Mouse (Mus musculus) embryonic facial prominence, embryonic 14.5 days (tissue): ENCODE data around the gene Abcd1. TPM values are rescaled to one million over a fixed set of nuclear protein-coding genes. Genes with fewer than 3 reads are reported as not detected.
"Not testable (repeated sequence)": the region's sequence is repeated elsewhere in the genome, so short reads cannot be mapped to it uniquely, and the experiment has no call there.

Experiments used
- ATAC-seq: fragments of 200-750 bp; cut with Nextera tagmentation; 2 replicates; pipeline ENCODE4 v1.8.0; 2017; ENCODE audit warnings: low read depth, moderate number of reproducible peaks, moderate TSS enrichment
- DNase-seq: peaks from one replicate; pipeline ENCODE4 v3.0.0-alpha.2; 2015; ENCODE audit warnings: low spot score
- H3K27ac ChIP-seq: fragments of 300-500 bp; sonication (generic); replicated peaks from 2 replicates; pipeline ENCODE4 v1.5.1; 2014; ENCODE audit warnings: low read depth, mild to moderate bottlenecking, low read length, moderate library complexity
- H3K27me3 ChIP-seq: fragments of 300-500 bp; sonication (generic); replicated peaks from 2 replicates; pipeline ENCODE4 v1.6.1; 2014; ENCODE audit warnings: low read length; ENCODE audit not compliant: control insufficient read depth, insufficient read depth
- H3K36me3 ChIP-seq: fragments of 300-500 bp; sonication (generic); 2 replicates; pipeline ENCODE4 v1.6.1; 2014; ENCODE audit warnings: low read length, mixed read lengths; ENCODE audit not compliant: control insufficient read depth, insufficient read depth
- H3K4me1 ChIP-seq: fragments of 300-500 bp; sonication (generic); 2 replicates; pipeline ENCODE4 v1.6.1; 2014; ENCODE audit warnings: antibody characterized with exemption, low read length; ENCODE audit not compliant: control insufficient read depth, insufficient read depth
- H3K4me2 ChIP-seq: fragments of 300-500 bp; sonication (generic); 2 replicates; pipeline ENCODE4 v1.6.1; 2014; ENCODE audit warnings: low read depth, mild to moderate bottlenecking, low read length, moderate library complexity, mixed read lengths
- H3K4me3 ChIP-seq: fragments of 300-500 bp; sonication (generic); 2 replicates; pipeline ENCODE4 v1.5.1; 2014; ENCODE audit warnings: low read depth, mild to moderate bottlenecking, low read length
- H3K9ac ChIP-seq: fragments of 300-500 bp; sonication (generic); 2 replicates; pipeline ENCODE4 v1.6.1; 2014; ENCODE audit warnings: low read depth, mild to moderate bottlenecking, low read length, moderate library complexity, mixed read lengths
- H3K9me3 ChIP-seq: fragments of 300-500 bp; sonication (generic); 2 replicates; pipeline ENCODE4 v1.6.1; 2016; ENCODE audit warnings: low read length; ENCODE audit not compliant: control insufficient read depth
- WGBS: fragments of 180-500 bp; shearing (Covaris S2); extraction: QIAGEN DNeasy Blood & Tissue Kit; methylation state at CpG from one replicate; pipeline ENCODE4 v1.1.7; 2014; 5-methylcytosine and 5-hydroxymethylcytosine counted together
- polyA plus RNA-seq: library from polyadenylated mRNA; unstranded; fragments of >200 nt; fragmentation: Nextera tagmentation; extraction: Ambion mirVana; gene quantifications from 2 replicates; pipeline ENCODE4 v1.2.1, GENCODE M21; 2014

Abcd1 gene
- polyA plus RNA-seq, 1 experiment from 2014 or later: 14.7 TPM

- WGBS: 29% methylated on average over 5 of the region's 5 CpGs
- Histone ChIP-seq H3K4me2 (peak overlapping the region; percentile 70), H3K27ac (peak overlapping the region; percentile 11; the same call in 1 of the 2 replicates), H3K9ac (no peak overlapping the region), H3K4me1 (peaks cover 11% of the 10 kb centered on the region), H3K9me3 (no peaks in the 10 kb centered on the region), H3K36me3 (no peaks in the 10 kb centered on the region; the same call in 1 of the 2 replicates), H3K4me3 (no peak overlapping the region), H3K27me3 (no peaks in the 10 kb centered on the region)
- ATAC-seq (no peak), DNase-seq (peak; percentile 27)
Observed at GRCm38 (mm10) chrX:73718686-73719362, 2.4 kb downstream of the Abcd1 start.

GRCm38 (mm10) chrX:73730908-73731307 is 14.5 kb downstream of the Abcd1 start:
- WGBS: 53% methylated on average over 1 of the region's 1 CpGs
- Histone ChIP-seq H3K27ac (no peak overlapping the region), H3K36me3 (peaks cover 5% of the 10 kb centered on the region; the same call in 1 of the 2 replicates), H3K4me1 (no peaks in the 10 kb centered on the region), H3K4me3 (no peak overlapping the region), H3K9me3 (no peaks in the 10 kb centered on the region), H3K27me3 (no peaks in the 10 kb centered on the region), H3K4me2 (no peak overlapping the region), H3K9ac (no peak overlapping the region)
- no peak for DNase-seq
- no peak for ATAC-seq

GRCm38 (mm10) chrX:73738155-73738554 is 21.8 kb downstream of the Abcd1 start:
- Histone ChIP-seq H3K36me3 (no peaks in the 10 kb centered on the region), H3K27me3 (no peaks in the 10 kb centered on the region), H3K4me3 (no peak overlapping the region), H3K9me3 (no peaks in the 10 kb centered on the region), H3K4me2 (no peak overlapping the region), H3K27ac (no peak overlapping the region), H3K9ac (no peak overlapping the region), H3K4me1 (no peaks in the 10 kb centered on the region)
- no peak for ATAC-seq
- WGBS: 100% methylated on average over 1 of the region's 1 CpGs
- DNase-seq: no peak

- H3K4me2 ChIP-seq: no peak overlapping the region
- ATAC-seq: no peak
- no peaks in the 10 kb centered on the region for H3K9me3 ChIP-seq
- no peak overlapping the region for H3K4me3 ChIP-seq
- no peaks in the 10 kb centered on the region for H3K27me3 ChIP-seq
- no peak overlapping the region for H3K9ac ChIP-seq
- DNase-seq: no peak
- H3K36me3 ChIP-seq: no peaks in the 10 kb centered on the region
- H3K4me1 ChIP-seq: no peaks in the 10 kb centered on the region
- WGBS: 65% methylated on average over 5 of the region's 5 CpGs
- H3K27ac ChIP-seq: no peak overlapping the region
Observed at GRCm38 (mm10) chrX:73739151-73739550, 22.8 kb downstream of the Abcd1 start.

GRCm38 (mm10) chrX:73739841-73740240 is 23.4 kb downstream of the Abcd1 start:
- H3K27ac ChIP-seq, ATAC-seq, H3K9me3 ChIP-seq, H3K4me2 ChIP-seq, H3K27me3 ChIP-seq, H3K36me3 ChIP-seq, H3K4me1 ChIP-seq, H3K9ac ChIP-seq, DNase-seq, H3K4me3 ChIP-seq: not testable (repeated sequence)
- WGBS: 95% methylated on average over 7 of the region's 7 CpGs

GRCm38 (mm10) chrX:73744774-73745481 is 28.5 kb downstream of the Abcd1 start:
- Histone ChIP-seq H3K9me3 (no peaks in the 10 kb centered on the region), H3K27ac (no peak overlapping the region), H3K4me2 (no peak overlapping the region), H3K4me1 (no peaks in the 10 kb centered on the region), H3K4me3 (no peak overlapping the region), H3K27me3 (no peaks in the 10 kb centered on the region), H3K9ac (no peak overlapping the region), H3K36me3 (no peaks in the 10 kb centered on the region)
- no peak for ATAC-seq
- WGBS: 67% methylated on average over 1 of the region's 1 CpGs
- no peak for DNase-seq

- DNase-seq (no peak), ATAC-seq (no peak)
Observed at GRCm38 (mm10) chrX:73748977-73749376, 32.6 kb downstream of the Abcd1 start.

GRCm38 (mm10) chrX:73756334-73757140 is 40.1 kb downstream of the Abcd1 start, which contains the start of gene Plxnb3:
Gene Plxnb3, plus strand, starts transcription at chrX:73757090.
- no peaks in the 10 kb centered on the region for H3K4me1 ChIP-seq
- no peak within 1 kb of the TSS for H3K9ac ChIP-seq
- no peak within 1 kb of the TSS for H3K4me2 ChIP-seq
- no peaks in the 10 kb centered on the region for H3K9me3 ChIP-seq
- DNase-seq (no peak), ATAC-seq (no peak)
- H3K27me3 ChIP-seq: no peaks in the 10 kb centered on the region
- WGBS: 86% methylated on average over 4 of the region's 5 CpGs
- H3K27ac ChIP-seq: no peak within 1 kb of the TSS
- H3K4me3 ChIP-seq: no peak within 1 kb of the TSS
- no peaks in the 10 kb centered on the region for H3K36me3 ChIP-seq

More at GRCm38 (mm10) chrX:73748977-73749376, 32.6 kb downstream of the Abcd1 start:
- no peaks in the 10 kb centered on the region for H3K4me1 ChIP-seq
- H3K27me3 ChIP-seq: no peaks in the 10 kb centered on the region
- H3K27ac ChIP-seq: no peak overlapping the region
- no peak overlapping the region for H3K4me3 ChIP-seq
- H3K9me3 ChIP-seq: no peaks in the 10 kb centered on the region
- no peak overlapping the region for H3K9ac ChIP-seq
- H3K4me2 ChIP-seq: no peak overlapping the region
- H3K36me3 ChIP-seq: no peaks in the 10 kb centered on the region
- WGBS: 71% methylated on average over 1 of the region's 1 CpGs
